Mouse (Mus musculus) neural tube, embryonic 14.5 days (tissue): ENCODE measurements around the gene Lnx2. TPM values are rescaled to one million over a fixed set of nuclear protein-coding genes. Genes with fewer than 3 reads are reported as not detected.

Source experiments
- ATAC-seq: fragments of 200-750 bp; cut with Nextera tagmentation; 2 replicates; pipeline ENCODE4 v1.8.0; 2017; ENCODE audit warnings: low read depth, mild to moderate bottlenecking, moderate TSS enrichment, moderate library complexity
- H3K27ac ChIP-seq: fragments of 300-500 bp; sonication (generic); 2 replicates; pipeline ENCODE4 v1.5.1; 2014; ENCODE audit warnings: low read depth, mild to moderate bottlenecking, control low read depth, low read length, moderate library complexity, mixed read lengths
- H3K27me3 ChIP-seq: fragments of 300-500 bp; sonication (generic); 2 replicates; pipeline ENCODE4 v1.6.1; 2014; ENCODE audit warnings: low read length; ENCODE audit not compliant: control insufficient read depth, insufficient read depth
- H3K36me3 ChIP-seq: fragments of 300-500 bp; sonication (generic); 2 replicates; pipeline ENCODE4 v1.6.1; 2014; ENCODE audit warnings: low read length, mixed read lengths; ENCODE audit not compliant: control insufficient read depth, insufficient read depth
- H3K4me1 ChIP-seq: fragments of 300-500 bp; sonication (generic); 2 replicates; pipeline ENCODE4 v1.6.1; 2014; ENCODE audit warnings: low read length; ENCODE audit not compliant: control insufficient read depth, insufficient read depth
- H3K4me2 ChIP-seq: fragments of 300-500 bp; sonication (generic); 2 replicates; pipeline ENCODE4 v1.6.1; 2014; ENCODE audit warnings: mild to moderate bottlenecking, low read depth, low read length, control low read depth
- H3K4me3 ChIP-seq: fragments of 300-500 bp; sonication (generic); 2 replicates; pipeline ENCODE4 v1.5.1; 2014; ENCODE audit warnings: low read depth, low read length, control low read depth, mixed read lengths
- H3K9ac ChIP-seq: fragments of 300-500 bp; sonication (generic); replicated peaks from 2 replicates; pipeline ENCODE4 v1.6.1; 2014; ENCODE audit warnings: low read depth, mild to moderate bottlenecking, control low read depth, low read length, mixed read lengths
- H3K9me3 ChIP-seq: fragments of 300-500 bp; sonication (generic); 2 replicates; pipeline ENCODE4 v1.6.1; 2016; ENCODE audit warnings: low read length; ENCODE audit not compliant: control insufficient read depth
- WGBS: fragments of 180-500 bp; shearing (Covaris S2); extraction: QIAGEN DNeasy Blood & Tissue Kit; methylation state at CpG from one replicate; pipeline ENCODE4 v1.1.7; 2014; 5-methylcytosine and 5-hydroxymethylcytosine counted together
- polyA plus RNA-seq: library from polyadenylated mRNA; unstranded; fragments of >200 nt; fragmentation: Nextera tagmentation; extraction: Ambion mirVana; gene quantifications from 2 replicates; pipeline ENCODE4 v1.2.1, GENCODE M21; 2014

Lnx2 gene
- polyA plus RNA-seq, 1 experiment from 2014 or later = 3.9 TPM

GRCm38 (mm10) chr5:147017526-147017925, 58.9 kb downstream of the Lnx2 start:
- Histone ChIP-seq H3K9me3 (no peaks in the 10 kb centered on the region), H3K27ac (no peak overlapping the region), H3K36me3 (0 out of 2 replicates have a peak, but pooled peaks cover 3% of the 10 kb centered on the region), H3K4me1 (no peaks in the 10 kb centered on the region), H3K4me3 (no peak overlapping the region), H3K9ac (no peak overlapping the region), H3K27me3 (no peaks in the 10 kb centered on the region), H3K4me2 (no peak overlapping the region)
- no peak for ATAC-seq
- 88% methylated on average over 11 of the region's 11 CpGs for WGBS

- Histone ChIP-seq H3K4me2 (no peak overlapping the region), H3K4me3 (no peak overlapping the region), H3K9me3 (no peaks in the 10 kb centered on the region), H3K36me3 (0 out of 2 replicates have a peak, but pooled peaks cover 3% of the 10 kb centered on the region), H3K27ac (no peak overlapping the region), H3K4me1 (no peaks in the 10 kb centered on the region), H3K27me3 (no peaks in the 10 kb centered on the region), H3K9ac (no peak overlapping the region)
- ATAC-seq = no peak
- WGBS = 85% methylated on average over 12 of the region's 12 CpGs
These were observed 59.8 kb downstream of the Lnx2 start for GRCm38 (mm10) chr5:147016622-147017021.

GRCm38 (mm10) chr5:147015191-147015590, 61.2 kb downstream of the Lnx2 start:
- no peak overlapping the region for H3K27ac ChIP-seq
- no peaks in the 10 kb centered on the region for H3K9me3 ChIP-seq
- H3K4me2 ChIP-seq = no peak overlapping the region
- 0 out of 2 replicates have a peak, but pooled peaks cover 3% of the 10 kb centered on the region for H3K36me3 ChIP-seq
- H3K9ac ChIP-seq = no peak overlapping the region
- ATAC-seq = no peak
- WGBS = 95% methylated on average over 7 of the region's 7 CpGs
- H3K4me3 ChIP-seq = no peak overlapping the region
- H3K27me3 ChIP-seq = no peaks in the 10 kb centered on the region
- H3K4me1 ChIP-seq = no peaks in the 10 kb centered on the region

GRCm38 (mm10) chr5:147013845-147014244, 62.5 kb downstream of the Lnx2 start:
- no peaks in the 10 kb centered on the region for H3K9me3 ChIP-seq
- no peak overlapping the region for H3K4me3 ChIP-seq
- no peak for ATAC-seq
- H3K4me1 ChIP-seq = no peaks in the 10 kb centered on the region
- no peak overlapping the region for H3K4me2 ChIP-seq
- H3K36me3 ChIP-seq = 0 out of 2 replicates have a peak, but pooled peaks cover 3% of the 10 kb centered on the region
- no peaks in the 10 kb centered on the region for H3K27me3 ChIP-seq
- no peak overlapping the region for H3K9ac ChIP-seq
- 38% methylated on average over 6 of the region's 6 CpGs for WGBS
- no peak overlapping the region for H3K27ac ChIP-seq

- Histone ChIP-seq H3K4me3 (no peak overlapping the region), H3K9ac (no peak overlapping the region), H3K27me3 (no peaks in the 10 kb centered on the region), H3K27ac (no peak overlapping the region), H3K36me3 (no peaks in the 10 kb centered on the region), H3K4me1 (no peaks in the 10 kb centered on the region), H3K9me3 (no peaks in the 10 kb centered on the region), H3K4me2 (no peak overlapping the region)
- WGBS = 75% methylated on average over 10 of the region's 10 CpGs
- ATAC-seq = no peak
These were observed 65.1 kb downstream of the Lnx2 start for GRCm38 (mm10) chr5:147011333-147011732.

- Histone ChIP-seq H3K36me3 (no peaks in the 10 kb centered on the region), H3K4me1 (no peaks in the 10 kb centered on the region), H3K27ac (no peak overlapping the region), H3K4me3 (no peak overlapping the region), H3K4me2 (no peak overlapping the region), H3K27me3 (no peaks in the 10 kb centered on the region), H3K9me3 (no peaks in the 10 kb centered on the region), H3K9ac (no peak overlapping the region)
- WGBS = 73% methylated on average over 1 of the region's 1 CpGs
- ATAC-seq = no peak
These were observed 73.1 kb downstream of the Lnx2 start for GRCm38 (mm10) chr5:147003303-147003702.

GRCm38 (mm10) chr5:147001312-147001711, 75.1 kb downstream of the Lnx2 start:
- no peak overlapping the region for H3K27ac ChIP-seq
- no peak overlapping the region for H3K4me2 ChIP-seq
- H3K9me3 ChIP-seq = no peaks in the 10 kb centered on the region
- no peak overlapping the region for H3K9ac ChIP-seq
- no peaks in the 10 kb centered on the region for H3K27me3 ChIP-seq
- WGBS = 89% methylated on average over 4 of the region's 4 CpGs
- no peak overlapping the region for H3K4me3 ChIP-seq
- H3K4me1 ChIP-seq = no peaks in the 10 kb centered on the region
- no peak for ATAC-seq
- H3K36me3 ChIP-seq = no peaks in the 10 kb centered on the region

GRCm38 (mm10) chr5:146998802-146999201, 77.6 kb downstream of the Lnx2 start:
- Histone ChIP-seq H3K9ac (no peak overlapping the region), H3K4me2 (no peak overlapping the region), H3K4me3 (no peak overlapping the region), H3K27ac (no peak overlapping the region), H3K27me3 (no peaks in the 10 kb centered on the region), H3K36me3 (no peaks in the 10 kb centered on the region), H3K9me3 (no peaks in the 10 kb centered on the region), H3K4me1 (no peaks in the 10 kb centered on the region)
- 95% methylated on average over 12 of the region's 12 CpGs for WGBS
- no peak for ATAC-seq

- ATAC-seq = no peak
- H3K4me3 ChIP-seq = no peak overlapping the region
- no peak overlapping the region for H3K9ac ChIP-seq
- no peaks in the 10 kb centered on the region for H3K4me1 ChIP-seq
- H3K27me3 ChIP-seq = no peaks in the 10 kb centered on the region
- 82% methylated on average over 7 of the region's 7 CpGs for WGBS
- no peaks in the 10 kb centered on the region for H3K9me3 ChIP-seq
- H3K27ac ChIP-seq = no peak overlapping the region
- no peaks in the 10 kb centered on the region for H3K36me3 ChIP-seq
- no peak overlapping the region for H3K4me2 ChIP-seq
These were observed 79.6 kb downstream of the Lnx2 start for GRCm38 (mm10) chr5:146996812-146997211.
